Mouse (Mus musculus): ENCODE data around the gene Wdr46. TPM values are rescaled to one million over a fixed set of nuclear protein-coding genes. Genes with fewer than 3 reads are reported as not detected.

The Wdr46 gene
- total and polyA plus RNA-seq, 3 experiments = 39.8 to 72.4 (median 49.7) TPM

DNA sequence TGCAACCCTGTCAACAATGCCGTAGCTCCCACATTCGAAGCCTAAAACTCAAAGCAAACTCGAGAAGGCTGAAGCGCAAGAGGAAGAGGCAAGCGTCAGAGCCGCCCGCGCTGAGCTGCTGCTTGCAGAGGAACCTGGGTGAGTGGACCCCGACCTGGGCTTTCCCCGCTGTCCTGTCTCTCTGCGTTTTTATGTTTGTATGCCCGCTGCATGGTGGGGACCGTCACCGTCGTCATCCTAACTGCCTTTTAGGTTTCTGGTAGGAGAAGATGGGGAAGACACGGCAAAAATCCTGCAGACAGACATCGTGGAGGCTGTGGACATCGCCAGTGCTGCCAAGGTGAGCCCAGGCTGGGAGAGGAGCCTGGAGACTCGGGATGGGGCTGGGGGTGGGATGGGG lies 921 bp downstream of the Wdr46 start:
- Histone ChIP-seq H3K79me2 (replicated peaks; ENCODE audit: control insufficient read depth, extremely low read depth, insufficient read depth, poor library complexity, severe bottlenecking) (peaks cover 31% of the 10 kb centered on the region), H3K4me2 (ENCODE audit: insufficient read depth, low read depth, poor library complexity, severe bottlenecking) (peak overlapping the region; percentile 69), H3K9ac (ENCODE audit: insufficient read depth, low read depth) (peak overlapping the region; percentile 93), H3K27ac (ENCODE audit: insufficient read depth, low read depth) (no peak overlapping the region), H3K27me3 (replicated peaks) (no peaks in the 10 kb centered on the region), H3K36me3 (replicated peaks in 1 of 2; ENCODE audit: control insufficient read depth in 1 of 2, insufficient read depth in 1 of 2, low read length in 1 of 2) (peaks cover 46 to 66% of the 10 kb centered on the region in 2 experiments), H3K4me3 (replicated peaks in 1 of 3; ENCODE audit: low read depth in 2 of 3, low read length in 2 of 3, poor library complexity in 1 of 3) (peak overlapping the region; percentile 94 to 99 (median 96)), H3K4me1 (ENCODE audit: control insufficient read depth in 1 of 2, insufficient read depth in 2 of 2) (peaks cover 7 to 24% of the 10 kb centered on the region in 2 experiments), H3K9me3 (replicated peaks; ENCODE audit: low read length) (no peaks in the 10 kb centered on the region)
- TF ChIP-seq ZMIZ1 (IDR thresholded peaks at IDR 0.05; ENCODE audit: low read depth, low read length) = no peak
- TF ChIP-seq ZC3H11A (IDR thresholded peaks at IDR 0.05; ENCODE audit: low read depth, low read length) = no peak
- TF ChIP-seq MYC (IDR thresholded peaks at IDR 0.05; ENCODE audit: low read depth, low read length) = no peak
- TF ChIP-seq MAFK (IDR thresholded peaks at IDR 0.05; ENCODE audit: insufficient replicate concordance, low read length) = no peak
- TF ChIP-seq RAD21 (IDR thresholded peaks at IDR 0.05; ENCODE audit: low read depth, low read length) = no peak
- TF ChIP-seq MAZ (IDR thresholded peaks at IDR 0.05; ENCODE audit: low read depth, low read length) = no peak
- no peak for TF ChIP-seq POLR2A (IDR thresholded peaks at IDR 0.05; ENCODE audit: low read depth, low read length)
- TF ChIP-seq TBP (conservative IDR thresholded peaks at IDR 0.05; ENCODE audit: low read depth, low read length) = no peak
- no peak for TF ChIP-seq USF2 (conservative IDR thresholded peaks at IDR 0.05; ENCODE audit: low read depth, low read length)
- no peak for TF ChIP-seq KAT2A (IDR thresholded peaks at IDR 0.05; ENCODE audit: insufficient replicate concordance, low read length)
- TF ChIP-seq CTCF (conservative IDR thresholded peaks at IDR 0.05 in 1 of 2, IDR thresholded peaks at IDR 0.05 in 1 of 2; ENCODE audit: low read depth in 2 of 2, low read length in 2 of 2) = no peak
- no peak for TF ChIP-seq HCFC1 (IDR thresholded peaks at IDR 0.05; ENCODE audit: low read depth, low read length)
- TF ChIP-seq JUND (conservative IDR thresholded peaks at IDR 0.05; ENCODE audit: low read depth, low read length) = no peak
- no peak for TF ChIP-seq CHD2 (IDR thresholded peaks at IDR 0.05; ENCODE audit: low read length)
- dilution Hi-C loops (cut with MboI; ENCODE audit: extremely low pct_ligation_motif_present, extremely low pct_unique_long_range_greater_than_20kb, low sequenced_read_pairs) (no loop called here), in situ Hi-C loops (cut with MboI; ENCODE audit: low pct_ligation_motif_present, low pct_unique_long_range_greater_than_20kb, low sequenced_read_pairs) (no loop called here)
- DNase-seq (ENCODE audit: extremely low read depth) = no peak

GRCm38 (mm10) chr17:33943454-33943853 lies 3.0 kb downstream of the Wdr46 start:
- H3K9me3 ChIP-seq (replicated peaks; ENCODE audit: low read length) = no peaks in the 10 kb centered on the region
- in situ Hi-C loops (cut with MboI; ENCODE audit: low pct_ligation_motif_present, low pct_unique_long_range_greater_than_20kb, low sequenced_read_pairs) = no loop called here
- no peaks in the 10 kb centered on the region for H3K27me3 ChIP-seq (replicated peaks)
- dilution Hi-C loops (cut with MboI; ENCODE audit: extremely low pct_ligation_motif_present, extremely low pct_unique_long_range_greater_than_20kb, low sequenced_read_pairs) = no loop called here
- H3K36me3 ChIP-seq (replicated peaks in 1 of 2; ENCODE audit: control insufficient read depth in 1 of 2, insufficient read depth in 1 of 2, low read length in 1 of 2) = peaks cover 41 to 67% of the 10 kb centered on the region in 2 experiments
- no peak overlapping the region for H3K9ac ChIP-seq (ENCODE audit: insufficient read depth, low read depth)
- H3K4me1 ChIP-seq (ENCODE audit: control insufficient read depth in 1 of 2, insufficient read depth in 2 of 2) = peaks cover 7 to 23% of the 10 kb centered on the region in 2 experiments
- no peak overlapping the region for H3K4me3 ChIP-seq (replicated peaks in 1 of 3; ENCODE audit: low read depth in 2 of 3, low read length in 2 of 3, poor library complexity in 1 of 3)
- DNase-seq (ENCODE audit: extremely low read depth) = no peak
- H3K79me2 ChIP-seq (replicated peaks; ENCODE audit: control insufficient read depth, extremely low read depth, insufficient read depth, poor library complexity, severe bottlenecking) = peaks cover 31% of the 10 kb centered on the region
- no peak for TF ChIP-seq ZNF384 (IDR thresholded peaks at IDR 0.05; ENCODE audit: low read depth, low read length)
- no peak for TF ChIP-seq SMC3 (IDR thresholded peaks at IDR 0.05; ENCODE audit: low read depth, low read length)
- TF ChIP-seq USF1 (IDR thresholded peaks at IDR 0.05; ENCODE audit: low read depth, low read length) = no peak
- no peak for TF ChIP-seq USF2 (conservative IDR thresholded peaks at IDR 0.05; ENCODE audit: low read depth, low read length)
- no peak for TF ChIP-seq POLR2AphosphoS2 (IDR thresholded peaks at IDR 0.05; ENCODE audit: low read depth, low read length)
- TF ChIP-seq JUN (IDR thresholded peaks at IDR 0.05; ENCODE audit: insufficient read depth, low read depth, low read length) = no peak
- no peak for TF ChIP-seq MEF2A (IDR thresholded peaks at IDR 0.05; ENCODE audit: borderline replicate concordance, low read depth, low read length)
- no peak for TF ChIP-seq RAD21 (IDR thresholded peaks at IDR 0.05; ENCODE audit: low read depth, low read length)
- TF ChIP-seq GABPA (IDR thresholded peaks at IDR 0.05; ENCODE audit: insufficient replicate concordance, low read depth, low read length) = no peak
- H3K27ac ChIP-seq (ENCODE audit: insufficient read depth, low read depth) = no peak overlapping the region
- no peak overlapping the region for H3K4me2 ChIP-seq (ENCODE audit: insufficient read depth, low read depth, poor library complexity, severe bottlenecking)
